In the genomic region with DNA sequence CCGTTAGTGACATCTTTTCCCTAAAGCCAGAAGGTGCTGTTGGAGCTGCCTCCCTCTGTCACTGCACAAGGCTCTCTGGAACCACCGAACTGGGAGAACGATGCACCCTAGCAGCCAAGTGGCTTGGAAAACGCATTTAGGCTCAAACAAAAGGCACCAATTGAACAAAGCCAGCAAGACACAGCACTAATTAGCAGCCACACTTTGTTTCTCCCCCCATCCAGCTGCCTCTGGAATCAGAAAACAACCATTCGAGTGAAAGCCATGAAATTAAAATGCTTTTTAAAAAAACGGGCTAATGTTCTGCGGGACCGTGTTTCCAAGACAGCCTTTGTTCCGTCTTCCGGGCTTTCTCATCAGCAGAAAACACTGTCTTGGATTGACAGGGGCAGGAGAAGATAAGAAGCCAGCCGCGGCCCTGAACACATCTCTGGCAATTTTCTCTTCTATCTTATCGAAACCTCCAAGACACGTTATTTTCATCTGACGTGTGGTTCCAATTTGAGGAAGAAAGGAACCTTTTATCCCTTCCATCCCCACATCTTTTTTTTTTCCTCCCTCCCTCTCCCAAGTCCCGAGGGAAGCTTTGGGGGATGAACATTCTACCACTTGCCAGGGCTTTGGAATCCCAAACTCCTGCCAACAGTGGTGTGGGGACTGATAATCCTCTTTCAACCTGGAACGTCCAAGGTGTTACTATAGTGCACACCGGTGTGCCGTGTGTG, we compare ENCODE assay signal across 10 mouse cellular contexts. TPM values are rescaled to one million over a fixed set of nuclear protein-coding genes. Genes with fewer than 3 reads are reported as not detected.
DNase-seq lines count a peak whose midpoint lies in the region; ATAC-seq and TF ChIP-seq lines count a peak whose summit lies in the region.
"Had no signal": no experiment of that assay in that cellular context is flagged by ENCODE, and none has a peak within 500 bp of the region (broad histone marks: within the 10 kb centered on the region; RNA-seq: fewer than 3 reads in every experiment).

No protein-coding gene starts in this region.

- no peak for ATAC-seq in heart, embryonic 14.5 days (ENCODE audit: insufficient number of reproducible peaks, insufficient read depth, low FRiP score, low read depth)
- 0 out of 2 replicates have a peak, but pooled peaks have one; percentile 20 for ATAC-seq in hindbrain, postnatal 0 days
- ATAC-seq in midbrain, embryonic 14.5 days (ENCODE audit: low FRiP score, low TSS enrichment), result no peak

- H3K4me1 ChIP-seq in heart, embryonic 14.5 days (ENCODE audit: control insufficient read depth in 2 of 2, insufficient read depth in 2 of 2, low read length in 2 of 2), result peaks cover 18 to 28% of the 10 kb centered on the region in 2 experiments
- peaks cover 4% of the 10 kb centered on the region; the same call in 1 of the 2 replicates for H3K4me1 ChIP-seq in hindbrain, postnatal 0 days (ENCODE audit: insufficient read depth, low read length)
- H3K4me1 ChIP-seq in midbrain, embryonic 14.5 days (ENCODE audit: control insufficient read depth, insufficient read depth, low read length), result peaks cover 21% of the 10 kb centered on the region
- H3K4me1 ChIP-seq in cerebellum, adult 2 months (ENCODE audit: control insufficient read depth, insufficient read depth, low read length), result 0 out of 2 replicates have a peak, but pooled peaks cover 5% of the 10 kb centered on the region
- H3K4me1 ChIP-seq: megakaryocyte, embryonic 14.5 days had no signal

- DNase-seq in heart, adult 8-10 months (ENCODE audit: low spot score), result no peak
- peak; percentile 43 for DNase-seq in embryo, embryonic 9.5 days (ENCODE audit: extremely low spot score)
- peak; percentile 70 for DNase-seq in hindbrain, postnatal 0 days (ENCODE audit: low spot score)
- peak; percentile 80 for DNase-seq in midbrain, embryonic 14.5 days
- no peak for DNase-seq in thymus, postnatal 4 days
- DNase-seq in lung, postnatal 4 days, result no peak
- DNase-seq in cerebellum, adult 2 months, result no peak
- DNase-seq: kidney, adult 2 months had no signal

- no peak for TF ChIP-seq POLR2A in cerebellum, adult 2 months (IDR thresholded peaks at IDR 0.05; ENCODE audit: borderline replicate concordance, insufficient read depth, low read length)

- H3K9me3 ChIP-seq in heart, embryonic 14.5 days (ENCODE audit: control insufficient read depth, low read length), result no peaks in the 10 kb centered on the region
- H3K9me3 ChIP-seq in hindbrain, postnatal 0 days (ENCODE audit: low read length), result no peaks in the 10 kb centered on the region
- no peaks in the 10 kb centered on the region for H3K9me3 ChIP-seq in midbrain, embryonic 14.5 days (ENCODE audit: control insufficient read depth, low read length)

- no peaks in the 10 kb centered on the region for H3K36me3 ChIP-seq in heart, embryonic 14.5 days (ENCODE audit: control insufficient read depth, insufficient read depth, low read length)
- no peaks in the 10 kb centered on the region for H3K36me3 ChIP-seq in hindbrain, postnatal 0 days (ENCODE audit: insufficient read depth, low read length)
- H3K36me3 ChIP-seq in midbrain, embryonic 14.5 days (ENCODE audit: control insufficient read depth, insufficient read depth, low read length), result no peaks in the 10 kb centered on the region

- peak overlapping the region in 1 of 2 experiments; percentile 1; a peak in 1 of 4 replicates for H3K4me3 ChIP-seq in heart, embryonic 14.5 days (ENCODE audit: control insufficient read depth in 1 of 2, insufficient read depth in 1 of 2, low read depth in 1 of 2, low read length in 2 of 2)
- H3K4me3 ChIP-seq in hindbrain, postnatal 0 days (ENCODE audit: low read length), result no peak overlapping the region
- H3K4me3 ChIP-seq in midbrain, embryonic 14.5 days (replicated peaks; ENCODE audit: low read depth, low read length), result no peak overlapping the region
- no peak overlapping the region for H3K4me3 ChIP-seq in cerebellum, adult 2 months (replicated peaks; ENCODE audit: insufficient read depth, low read depth, low read length)
- H3K4me3 ChIP-seq: megakaryocyte, embryonic 14.5 days had no signal

- peak overlapping the region; percentile 58 for H3K4me2 ChIP-seq in heart, embryonic 14.5 days (ENCODE audit: low read length)
- peak overlapping the region; percentile 40 for H3K4me2 ChIP-seq in hindbrain, postnatal 0 days (ENCODE audit: low read depth, low read length)
- H3K4me2 ChIP-seq in midbrain, embryonic 14.5 days (ENCODE audit: low read length), result peak overlapping the region; percentile 39

- peaks cover 3% of the 10 kb centered on the region; the same call in 1 of the 2 replicates for H3K27me3 ChIP-seq in heart, embryonic 14.5 days (ENCODE audit: control insufficient read depth, insufficient read depth, low read length)
- H3K27me3 ChIP-seq in hindbrain, postnatal 0 days (ENCODE audit: insufficient read depth, low read length), result no peaks in the 10 kb centered on the region; the same call in 1 of the 2 replicates
- no peaks in the 10 kb centered on the region for H3K27me3 ChIP-seq in midbrain, embryonic 14.5 days (ENCODE audit: control insufficient read depth, insufficient read depth, low read length)
- no peaks in the 10 kb centered on the region for H3K27me3 ChIP-seq in cerebellum, adult 2 months (ENCODE audit: control insufficient read depth, insufficient read depth, low read length)

- H3K9ac ChIP-seq in heart, embryonic 14.5 days (ENCODE audit: low read length), result peak overlapping the region; percentile 36; the same call in 1 of the 2 replicates
- 0 out of 2 replicates have a peak overlapping the region, but pooled peaks have one; percentile 17 for H3K9ac ChIP-seq in hindbrain, postnatal 0 days (replicated peaks; ENCODE audit: low read length)
- H3K9ac ChIP-seq in midbrain, embryonic 14.5 days (replicated peaks; ENCODE audit: low read length), result peak overlapping the region; percentile 40; the same call in 1 of the 2 replicates

- peak overlapping the region; percentile 33 to 50; a peak in 2 of 4 replicates for H3K27ac ChIP-seq in heart, embryonic 14.5 days (replicated peaks in 1 of 2; ENCODE audit: control insufficient read depth in 1 of 2, insufficient read depth in 1 of 2, low read depth in 2 of 2, low read length in 2 of 2)
- H3K27ac ChIP-seq in hindbrain, postnatal 0 days, result peak overlapping the region; percentile 67
- H3K27ac ChIP-seq in midbrain, embryonic 14.5 days (replicated peaks; ENCODE audit: low read depth, low read length), result peak overlapping the region; percentile 86
- no peak overlapping the region for H3K27ac ChIP-seq in cerebellum, adult 2 months (ENCODE audit: insufficient read depth, low read length)

- no peak for TF ChIP-seq CTCF in hindbrain, postnatal 0 days (IDR thresholded peaks at IDR 0.05; ENCODE audit: low read depth)
- TF ChIP-seq CTCF in cerebellum, adult 2 months (IDR thresholded peaks at IDR 0.05; ENCODE audit: borderline replicate concordance, insufficient read depth, low read depth, low read length), result no peak

- WGBS in heart, embryonic 14.5 days, result 7% methylated on average over 19 of the region's 19 CpGs
- WGBS in hindbrain, postnatal 0 days, result 3% methylated on average over 19 of the region's 19 CpGs
- WGBS in midbrain, embryonic 14.5 days, result 1% methylated on average over 19 of the region's 19 CpGs
- WGBS in cerebellum, adult 2 months, result 22% methylated on average over 19 of the region's 19 CpGs

RNA-seq across cellular contexts. Expression of a gene that starts 54.8 kb away (rescaled TPM):
- 33.2 and 34.2 TPM in 2 replicates for polyA plus RNA-seq in heart, embryonic 14.5 days (2014; fragmentation: Nextera tagmentation; extraction: Ambion mirVana)
- total RNA-seq in heart, adult 8-10 months (2022), result 10 to 100 TPM; 61.1 to 74.3 (median 69.2) TPM
- total RNA-seq in hindbrain, postnatal 0 days (2014; rRNA removed), result 69.1 and 74.1 TPM in 2 replicates
- 47.0 and 47.3 TPM in 2 replicates for polyA plus RNA-seq in hindbrain, postnatal 0 days (2015; fragmentation: Nextera tagmentation; extraction: Ambion mirVana)
- 48.7 and 58.1 TPM in 2 replicates for polyA plus RNA-seq in midbrain, embryonic 14.5 days (2014; fragmentation: Nextera tagmentation; extraction: Ambion mirVana)
- 124 and 137 TPM in 2 replicates for polyA plus RNA-seq in cerebellum, adult 2 months (2012; rRNA removed)

Comparison
In these comparisons a context has a peak if more than half of its experiments do, and no peak if none do; other contexts are left out.
1. DNase-seq: peak in embryo, embryonic 9.5 days (single experiment), hindbrain, postnatal 0 days (single experiment) and midbrain, embryonic 14.5 days (single experiment); none in heart, adult 8-10 months (single experiment), thymus, postnatal 4 days (single experiment), lung, postnatal 4 days (0 of 2) and cerebellum, adult 2 months (0 of 2).
2. Peak in every context shown above with its lines, with median percentiles within 50 percentile points of each other: H3K4me2 ChIP-seq and H3K9ac ChIP-seq.